Mouse (Mus musculus) limb, embryonic 12.5 days (tissue): ENCODE measurements around the gene Tsga10ip. TPM values are rescaled to one million over a fixed set of nuclear protein-coding genes. Genes with fewer than 3 reads are reported as not detected.

Source experiments
- ATAC-seq: fragments of 200-750 bp; cut with Nextera tagmentation; 2 replicates; pipeline ENCODE4 v1.8.0; 2017; ENCODE audit warnings: low read depth, moderate TSS enrichment; ENCODE audit not compliant: insufficient number of reproducible peaks, insufficient read depth, low FRiP score, low TSS enrichment
- H3K27ac ChIP-seq: fragments of 300-500 bp; sonication (generic); 2 replicates; pipeline ENCODE4 v1.5.1; 2016; ENCODE audit warnings: mild to moderate bottlenecking, moderate library complexity
- H3K27me3 ChIP-seq: fragments of 300-500 bp; sonication (generic); 2 replicates; pipeline ENCODE4 v1.6.1; 2016; ENCODE audit warnings: mild to moderate bottlenecking, moderate library complexity
- H3K36me3 ChIP-seq: fragments of 300-500 bp; sonication (generic); 2 replicates; pipeline ENCODE4 v1.6.1; 2016; ENCODE audit warnings: mild to moderate bottlenecking, moderate library complexity
- H3K4me1 ChIP-seq: fragments of 300-500 bp; sonication (generic); replicated peaks from 2 replicates; pipeline ENCODE4 v1.6.1; 2016
- H3K4me2 ChIP-seq: fragments of 300-500 bp; sonication (generic); 2 replicates; pipeline ENCODE4 v1.6.1; 2016; ENCODE audit warnings: mild to moderate bottlenecking, moderate library complexity
- H3K4me3 ChIP-seq: fragments of 300-500 bp; sonication (generic); replicated peaks from 2 replicates; pipeline ENCODE4 v1.5.1; 2016; ENCODE audit warnings: mild to moderate bottlenecking
- H3K9ac ChIP-seq: fragments of 300-500 bp; sonication (generic); replicated peaks from 2 replicates; pipeline ENCODE4 v1.6.1; 2016; ENCODE audit warnings: mild to moderate bottlenecking, moderate library complexity
- H3K9me3 ChIP-seq: fragments of 300-500 bp; sonication (generic); 2 replicates; pipeline ENCODE4 v1.6.1; 2016; ENCODE audit warnings: mild to moderate bottlenecking, moderate library complexity
- WGBS: fragments of 180-500 bp; shearing (Covaris S2); methylation state at CpG from one replicate; pipeline ENCODE4 v1.1.7; 2016; 5-methylcytosine and 5-hydroxymethylcytosine counted together
- polyA plus RNA-seq: library from polyadenylated mRNA; unstranded; fragments of >200 nt; fragmentation: Nextera tagmentation; extraction: Ambion mirVana; gene quantifications from 2 replicates; pipeline ENCODE4 v1.2.1, GENCODE M21; 2016

The Tsga10ip gene
- polyA plus RNA-seq, 1 experiment from 2014 or later, result 0.20 TPM

GRCm38 (mm10) chr19:5422895-5423443 lies 20.6 kb upstream of the Tsga10ip start:
- no peak overlapping the region for H3K9ac ChIP-seq
- no peak for ATAC-seq
- peak overlapping the region; percentile 87; the same call in 1 of the 2 replicates for H3K4me3 ChIP-seq
- WGBS, result 87% methylated on average over 9 of the region's 9 CpGs
- peak overlapping the region; percentile 73 for H3K4me2 ChIP-seq
- H3K4me1 ChIP-seq, result peaks cover 27% of the 10 kb centered on the region
- H3K9me3 ChIP-seq, result no peaks in the 10 kb centered on the region
- H3K27ac ChIP-seq, result no peak overlapping the region
- H3K27me3 ChIP-seq, result no peaks in the 10 kb centered on the region
- H3K36me3 ChIP-seq, result peaks cover 68% of the 10 kb centered on the region

- no peak for ATAC-seq
Measured at GRCm38 (mm10) chr19:5422267-5422666, 19.9 kb upstream of the Tsga10ip start.

GRCm38 (mm10) chr19:5421784-5422183 lies 19.5 kb upstream of the Tsga10ip start:
- no peak for ATAC-seq
- H3K27me3 ChIP-seq, result no peaks in the 10 kb centered on the region
- no peak overlapping the region for H3K4me3 ChIP-seq
- peaks cover 23% of the 10 kb centered on the region for H3K4me1 ChIP-seq
- H3K36me3 ChIP-seq, result peaks cover 68% of the 10 kb centered on the region
- no peak overlapping the region for H3K27ac ChIP-seq
- no peak overlapping the region for H3K4me2 ChIP-seq
- H3K9ac ChIP-seq, result no peak overlapping the region
- H3K9me3 ChIP-seq, result no peaks in the 10 kb centered on the region
- WGBS, result 87% methylated on average over 5 of the region's 5 CpGs

More at GRCm38 (mm10) chr19:5422267-5422666, 19.9 kb upstream of the Tsga10ip start:
- peaks cover 71% of the 10 kb centered on the region for H3K36me3 ChIP-seq
- H3K27ac ChIP-seq, result no peak overlapping the region
- H3K27me3 ChIP-seq, result no peaks in the 10 kb centered on the region
- no peak overlapping the region for H3K9ac ChIP-seq
- no peak overlapping the region for H3K4me3 ChIP-seq
- no peaks in the 10 kb centered on the region for H3K9me3 ChIP-seq
- WGBS, result 89% methylated on average over 10 of the region's 10 CpGs
- H3K4me2 ChIP-seq, result no peak overlapping the region
- peaks cover 27% of the 10 kb centered on the region for H3K4me1 ChIP-seq

GRCm38 (mm10) chr19:5420579-5420978 lies 18.3 kb upstream of the Tsga10ip start:
- 93% methylated on average over 6 of the region's 6 CpGs for WGBS
- no peak overlapping the region for H3K27ac ChIP-seq
- peaks cover 11% of the 10 kb centered on the region for H3K4me1 ChIP-seq
- H3K4me3 ChIP-seq, result no peak overlapping the region
- H3K27me3 ChIP-seq, result no peaks in the 10 kb centered on the region
- H3K4me2 ChIP-seq, result no peak overlapping the region
- no peak overlapping the region for H3K9ac ChIP-seq
- H3K9me3 ChIP-seq, result no peaks in the 10 kb centered on the region
- peaks cover 60% of the 10 kb centered on the region for H3K36me3 ChIP-seq
- no peak for ATAC-seq

GRCm38 (mm10) chr19:5419630-5420029 lies 17.3 kb upstream of the Tsga10ip start:
- Histone ChIP-seq H3K4me1 (peaks cover 11% of the 10 kb centered on the region), H3K27me3 (no peaks in the 10 kb centered on the region), H3K4me2 (no peak overlapping the region), H3K27ac (no peak overlapping the region), H3K36me3 (peaks cover 60% of the 10 kb centered on the region), H3K9me3 (no peaks in the 10 kb centered on the region), H3K4me3 (no peak overlapping the region), H3K9ac (no peak overlapping the region)
- no peak for ATAC-seq
- 93% methylated on average over 9 of the region's 9 CpGs for WGBS

- no peak overlapping the region for H3K4me3 ChIP-seq
- no peaks in the 10 kb centered on the region for H3K9me3 ChIP-seq
- H3K4me2 ChIP-seq, result no peak overlapping the region
- WGBS, result 96% methylated on average over 8 of the region's 8 CpGs
- no peak overlapping the region for H3K9ac ChIP-seq
- H3K27me3 ChIP-seq, result no peaks in the 10 kb centered on the region
- peaks cover 10% of the 10 kb centered on the region for H3K4me1 ChIP-seq
- no peak for ATAC-seq
- no peak overlapping the region for H3K27ac ChIP-seq
- H3K36me3 ChIP-seq, result peaks cover 60% of the 10 kb centered on the region
Measured at GRCm38 (mm10) chr19:5418750-5419466, 16.6 kb upstream of the Tsga10ip start.

GRCm38 (mm10) chr19:5414534-5414957 lies 12.2 kb upstream of the Tsga10ip start:
- no peak overlapping the region for H3K27ac ChIP-seq
- 63% methylated on average over 2 of the region's 2 CpGs for WGBS
- H3K36me3 ChIP-seq, result peaks cover 20% of the 10 kb centered on the region; the same call in 1 of the 2 replicates
- no peak for ATAC-seq
- H3K9ac ChIP-seq, result no peak overlapping the region
- no peaks in the 10 kb centered on the region for H3K27me3 ChIP-seq
- no peak overlapping the region for H3K4me3 ChIP-seq
- H3K4me1 ChIP-seq, result no peaks in the 10 kb centered on the region; the same call in 1 of the 2 replicates
- H3K4me2 ChIP-seq, result no peak overlapping the region
- no peaks in the 10 kb centered on the region for H3K9me3 ChIP-seq

- Histone ChIP-seq H3K36me3 (peaks cover 19% of the 10 kb centered on the region; the same call in 1 of the 2 replicates), H3K4me3 (no peak overlapping the region), H3K4me1 (no peaks in the 10 kb centered on the region; the same call in 1 of the 2 replicates), H3K9ac (no peak overlapping the region), H3K4me2 (no peak overlapping the region), H3K27me3 (no peaks in the 10 kb centered on the region), H3K9me3 (no peaks in the 10 kb centered on the region), H3K27ac (no peak overlapping the region)
- ATAC-seq, result no peak
- WGBS, result 79% methylated on average over 4 of the region's 4 CpGs
Measured at GRCm38 (mm10) chr19:5413840-5414239, 11.5 kb upstream of the Tsga10ip start.

- no peak for ATAC-seq
- no peak overlapping the region for H3K4me3 ChIP-seq
- no peak overlapping the region for H3K4me2 ChIP-seq
- no peak overlapping the region for H3K27ac ChIP-seq
- 64% methylated on average over 5 of the region's 5 CpGs for WGBS
- no peaks in the 10 kb centered on the region for H3K27me3 ChIP-seq
- H3K9me3 ChIP-seq, result no peaks in the 10 kb centered on the region
- no peak overlapping the region for H3K9ac ChIP-seq
- peaks cover 13% of the 10 kb centered on the region for H3K4me1 ChIP-seq
- peaks cover 7% of the 10 kb centered on the region; the same call in 1 of the 2 replicates for H3K36me3 ChIP-seq
Measured at GRCm38 (mm10) chr19:5411961-5412360, 9.6 kb upstream of the Tsga10ip start.

GRCm38 (mm10) chr19:5410641-5411040 lies 8.3 kb upstream of the Tsga10ip start:
- Histone ChIP-seq H3K27ac (no peak overlapping the region), H3K4me3 (no peak overlapping the region), H3K4me2 (no peak overlapping the region), H3K27me3 (no peaks in the 10 kb centered on the region), H3K9me3 (no peaks in the 10 kb centered on the region), H3K4me1 (peaks cover 13% of the 10 kb centered on the region), H3K9ac (no peak overlapping the region), H3K36me3 (peaks cover 7% of the 10 kb centered on the region; the same call in 1 of the 2 replicates)
- no peak for ATAC-seq
- WGBS, result 87% methylated on average over 5 of the region's 5 CpGs

- H3K4me2 ChIP-seq, result no peak overlapping the region
- WGBS, result 53% methylated on average over 5 of the region's 5 CpGs
- H3K36me3 ChIP-seq, result peaks cover 7% of the 10 kb centered on the region; the same call in 1 of the 2 replicates
- H3K27me3 ChIP-seq, result no peaks in the 10 kb centered on the region
- H3K4me3 ChIP-seq, result no peak overlapping the region
- peaks cover 13% of the 10 kb centered on the region for H3K4me1 ChIP-seq
- no peaks in the 10 kb centered on the region for H3K9me3 ChIP-seq
- no peak for ATAC-seq
- no peak overlapping the region for H3K27ac ChIP-seq
- no peak overlapping the region for H3K9ac ChIP-seq
Measured at GRCm38 (mm10) chr19:5409068-5409467, 6.7 kb upstream of the Tsga10ip start.
